Mouse (Mus musculus) spleen, adult 2 months (tissue): ENCODE data around the gene Slc38a6.

ENCODE experiments used
- CTCF ChIP-seq: fragments of 200-500 bp; IDR thresholded peaks from 2 replicates; pipeline ENCODE4 v1.5.1; 2011; ENCODE audit warnings: mild to moderate bottlenecking, inconsistent platforms; ENCODE audit not compliant: insufficient read depth, insufficient read length, insufficient replicate concordance; ENCODE audit errors: extremely low read depth
- POLR2A ChIP-seq: fragments of 200-500 bp; IDR thresholded peaks from 2 replicates; pipeline ENCODE4 v1.6.1; 2011; ENCODE audit warnings: low read depth, low read length, inconsistent platforms

- TF ChIP-seq POLR2A (no peak), CTCF (no peak)
These were observed 27.3 kb upstream of the Slc38a6 start for GRCm38 (mm10) chr12:73259269-73259668.
